Mouse (Mus musculus): Measurements from ENCODE around the gene Snrnp200.
"Not testable (repeated sequence)": the region's sequence is repeated elsewhere in the genome, so short reads cannot be mapped to it uniquely, and the experiment has no call there.

Snrnp200 gene

GRCm38 (mm10) chr2:127254604-127255134, 46.5 kb downstream of the Snrnp200 start:
- DNase-seq (ENCODE audit: low read depth): no peak

- DNase-seq (ENCODE audit: low read depth): peak; percentile 33
Observed at GRCm38 (mm10) chr2:127255294-127255693, 47.1 kb downstream of the Snrnp200 start.

DNA sequence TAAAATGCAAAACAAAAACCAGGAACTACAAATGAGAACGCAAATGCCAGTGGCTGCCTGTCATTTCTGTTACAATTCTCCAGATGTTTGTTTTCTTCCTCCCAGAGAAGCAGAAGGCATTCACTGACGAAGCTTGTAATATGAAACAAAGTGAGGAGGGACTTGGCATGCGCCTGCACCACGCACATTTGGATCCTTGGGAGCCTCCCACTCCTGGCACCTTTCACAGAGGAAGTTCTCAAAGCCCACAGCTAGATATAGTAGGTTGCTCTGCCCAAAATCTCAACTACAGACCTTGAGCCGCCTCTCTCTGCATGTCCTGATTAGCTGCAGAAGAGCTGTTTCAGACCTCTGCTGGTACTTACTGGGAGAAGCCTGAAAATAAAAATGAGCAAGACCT, 51.2 kb downstream of the Snrnp200 start:
- no peak for DNase-seq (ENCODE audit: low read depth)

DNA sequence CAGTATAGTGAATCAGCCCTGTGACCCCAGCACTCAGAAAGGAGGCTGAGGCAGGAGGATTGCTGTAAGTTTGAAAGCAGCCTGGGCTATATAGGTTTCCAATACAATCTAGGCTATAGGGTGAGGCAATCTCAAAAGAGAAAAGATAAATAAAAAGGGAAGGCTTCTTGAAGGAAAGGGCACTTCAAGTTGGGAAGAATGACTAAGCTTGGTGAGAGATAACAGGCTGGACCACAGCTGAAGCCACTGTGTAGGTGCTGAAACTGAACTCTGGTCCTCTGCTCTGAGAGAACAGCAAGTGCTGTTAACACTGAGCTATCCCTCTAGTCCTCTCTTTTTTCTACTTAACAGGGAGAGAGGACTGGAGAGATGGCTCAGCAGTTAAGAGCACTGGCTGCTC, 54.3 kb downstream of the Snrnp200 start:
- DNase-seq (ENCODE audit: low read depth): peak; percentile 34

GRCm38 (mm10) chr2:127267854-127268253, 59.7 kb downstream of the Snrnp200 start:
- DNase-seq (ENCODE audit: low read depth): no peak

DNA sequence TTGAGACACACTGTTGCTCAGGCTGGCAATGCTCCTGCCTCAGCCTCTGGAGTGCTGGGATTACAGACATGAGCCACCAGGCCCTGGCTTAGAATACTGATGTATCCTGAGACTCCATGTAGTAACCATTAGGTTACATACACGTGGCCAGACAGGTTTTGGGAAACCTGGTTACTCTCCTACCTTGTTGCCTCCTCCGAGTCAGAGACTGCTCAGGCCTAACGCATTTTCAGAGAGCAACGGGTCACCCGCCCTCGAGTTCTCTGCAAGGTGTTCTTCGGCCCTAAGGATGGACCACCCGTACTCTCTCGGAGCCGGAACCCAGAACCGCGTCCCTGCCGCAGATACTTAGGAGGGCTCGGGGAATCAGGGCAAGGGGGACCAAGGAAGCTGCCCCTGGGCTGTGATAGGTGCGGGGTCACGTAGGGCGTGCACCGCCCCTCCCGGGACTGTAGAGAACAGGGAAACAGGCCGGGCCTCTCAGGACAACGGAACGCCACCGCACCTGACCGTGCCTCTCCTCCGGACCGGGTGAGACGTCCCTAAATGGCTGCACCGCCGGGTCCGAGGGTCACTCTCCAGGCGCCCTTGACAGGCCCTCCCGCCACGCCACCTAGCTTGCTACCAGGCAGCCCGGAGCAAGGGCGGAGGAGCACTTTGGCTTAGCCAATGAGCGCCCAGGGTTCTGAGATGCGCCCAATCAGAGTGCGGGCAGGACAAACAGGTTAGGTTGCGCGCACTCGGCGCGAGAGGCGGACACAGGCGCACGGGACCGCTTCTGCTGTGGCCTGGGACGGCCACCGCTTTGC, 61.5 kb downstream of the Snrnp200 start, which contains the start of gene Stard7:
Gene Stard7, plus strand, starts transcription at position 728 of the 809 bp plus-strand sequence.
- DNase-seq (ENCODE audit: low read depth): peak; percentile 97

- DNase-seq (ENCODE audit: low read depth): peak; percentile 88
Observed at GRCm38 (mm10) chr2:127270300-127271041, 62.3 kb downstream of the Snrnp200 start.

DNA sequence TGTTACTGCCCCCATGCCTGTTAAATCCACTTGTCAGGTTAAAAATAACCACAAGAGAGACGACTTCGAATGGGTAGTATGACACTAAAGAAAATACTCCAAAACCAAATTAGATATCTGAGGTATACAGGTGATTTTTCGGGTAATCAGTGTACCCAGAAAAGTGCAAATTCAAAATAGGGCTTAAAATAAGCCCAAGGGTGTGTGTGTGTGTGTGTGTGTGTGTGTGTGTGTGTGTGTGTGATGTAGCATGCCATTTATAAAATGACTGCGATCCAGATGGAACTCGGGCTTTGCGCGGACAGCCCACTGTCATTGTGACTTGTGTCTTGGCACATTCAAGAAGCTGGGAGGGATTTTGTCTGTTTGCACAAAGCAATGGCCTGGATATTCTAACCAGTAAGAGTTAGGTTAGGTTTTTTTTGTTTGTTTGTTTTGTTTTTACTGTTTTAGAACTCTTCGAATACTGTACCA, 62.9 kb downstream of the Snrnp200 start:
- peak; percentile 74 for DNase-seq (ENCODE audit: low read depth)

GRCm38 (mm10) chr2:127272049-127272448, 63.9 kb downstream of the Snrnp200 start:
- not testable (repeated sequence) for DNase-seq (ENCODE audit: low read depth)

- DNase-seq (ENCODE audit: low read depth): no peak
Observed at GRCm38 (mm10) chr2:127272806-127273205, 64.6 kb downstream of the Snrnp200 start.

DNA sequence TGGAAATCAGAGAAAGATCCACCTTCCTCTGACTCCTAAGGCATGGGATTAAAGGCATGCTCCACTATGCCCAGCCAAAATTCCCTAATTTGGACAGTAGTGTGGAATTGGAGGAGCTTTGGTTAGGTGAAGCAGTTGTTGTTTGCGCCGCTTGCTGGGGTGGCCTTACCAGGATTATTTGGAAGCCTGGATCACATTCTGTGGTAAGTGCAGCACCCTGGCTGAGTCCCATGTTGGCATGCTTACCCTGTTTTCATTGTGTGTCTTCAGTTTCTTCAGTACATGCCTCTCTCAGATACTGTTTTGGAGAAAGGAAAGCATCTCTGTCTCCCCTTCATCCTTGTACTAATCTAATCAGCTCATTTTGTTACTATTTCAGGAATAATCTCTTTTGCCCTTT, 66.4 kb downstream of the Snrnp200 start:
- no peak for DNase-seq (ENCODE audit: low read depth)

DNA sequence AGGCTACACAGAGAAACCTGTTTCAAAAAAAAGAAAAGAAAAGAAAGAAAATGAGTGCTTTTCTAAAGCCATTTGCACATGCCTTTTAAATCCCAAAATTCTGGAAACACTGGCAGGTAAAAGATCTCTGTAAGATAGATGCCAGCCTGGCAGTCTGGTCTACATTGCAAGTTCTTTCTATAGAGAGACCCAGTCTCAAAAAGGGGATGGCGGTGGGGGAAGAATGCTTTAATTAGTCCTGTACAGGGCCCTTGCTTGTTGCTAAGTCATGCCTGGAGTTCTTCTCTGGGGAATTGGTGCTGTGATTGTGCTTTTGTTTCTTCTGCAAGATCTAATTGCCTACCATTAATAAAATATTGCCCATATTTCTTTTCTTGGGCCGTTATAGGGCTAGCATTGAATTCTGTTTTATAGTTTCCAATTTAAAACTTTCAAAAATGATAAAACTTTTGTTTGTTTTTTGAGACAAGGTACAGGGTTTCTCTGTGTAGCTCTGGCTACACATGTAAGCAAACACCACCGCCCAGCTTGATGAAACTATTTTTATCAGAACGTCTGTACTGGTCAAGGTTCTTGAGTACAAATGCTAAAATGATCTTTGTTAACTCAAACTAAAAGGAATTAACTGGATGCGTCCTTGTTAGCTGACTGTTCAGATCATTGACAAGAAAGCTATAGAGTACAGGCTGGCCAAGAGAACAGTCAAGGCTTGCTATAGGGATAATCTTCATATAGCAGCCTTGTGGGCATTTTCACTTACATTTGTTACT, 67.5 kb downstream of the Snrnp200 start:
- DNase-seq (ENCODE audit: low read depth): no peak

DNA sequence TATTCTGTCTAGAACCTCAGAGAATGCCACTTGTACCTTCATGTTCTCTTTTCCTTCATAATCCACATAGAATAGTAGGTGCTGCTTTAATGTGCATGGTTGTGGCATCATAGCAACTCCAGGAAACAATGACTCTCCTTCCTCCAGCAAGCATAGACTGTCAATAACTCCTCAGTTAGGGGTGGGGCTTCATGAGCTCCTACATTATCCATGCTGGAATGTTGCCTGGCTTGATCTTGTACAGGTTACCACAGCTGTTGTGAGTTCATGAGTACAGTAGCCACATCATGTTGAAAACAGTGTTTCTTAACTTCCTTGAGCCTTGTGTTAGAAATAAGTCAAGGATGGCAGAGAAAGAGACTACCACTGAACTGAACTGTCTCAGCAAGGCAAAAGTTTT, 70.0 kb downstream of the Snrnp200 start:
- no peak for DNase-seq (ENCODE audit: low read depth)

Data from 416B (cell line).